Mouse (Mus musculus) neutrophil, adult 5-6 weeks (primary cell): ENCODE data around the gene Oit1. TPM values are rescaled to one million over a fixed set of nuclear protein-coding genes. Genes with fewer than 3 reads are reported as not detected.

Experiments used
- ATAC-seq: fragments of 151-379, 151-347 bp; 2 replicates; pipeline ENCODE4 v1.8.0; 2017; ENCODE audit warnings: mild to moderate bottlenecking, moderate TSS enrichment; ENCODE audit not compliant: insufficient number of reproducible peaks, poor library complexity, low FRiP score, severe bottlenecking; ENCODE audit errors: extremely low read depth
- total RNA-seq: library from RNA; stranded (forward); fragments of 200-1000 nt; gene quantifications from 2 replicates; pipeline ENCODE4 v1.2.3, GENCODE M21; 2017

Oit1 gene
- total RNA-seq, 1 experiment from 2014 or later, result not detected

- no peak for ATAC-seq
These were observed 35.9 kb downstream of the Oit1 start for GRCm38 (mm10) chr14:8342509-8343106.

GRCm38 (mm10) chr14:8340226-8340625, 38.3 kb downstream of the Oit1 start:
- no peak for ATAC-seq

GRCm38 (mm10) chr14:8335947-8336346, 42.6 kb downstream of the Oit1 start:
- no peak for ATAC-seq

GRCm38 (mm10) chr14:8334511-8334910, 44.0 kb downstream of the Oit1 start:
- ATAC-seq, result no peak

GRCm38 (mm10) chr14:8332314-8333252, 46.0 kb downstream of the Oit1 start:
- no peak for ATAC-seq

GRCm38 (mm10) chr14:8331307-8331905, 47.1 kb downstream of the Oit1 start:
- no peak for ATAC-seq

GRCm38 (mm10) chr14:8330390-8330789, 48.2 kb downstream of the Oit1 start:
- no peak for ATAC-seq

GRCm38 (mm10) chr14:8329552-8329951, 49.0 kb downstream of the Oit1 start:
- no peak for ATAC-seq

- no peak for ATAC-seq
These were observed 51.2 kb downstream of the Oit1 start for GRCm38 (mm10) chr14:8327371-8327770.

GRCm38 (mm10) chr14:8326961-8327360, 51.6 kb downstream of the Oit1 start:
- no peak for ATAC-seq

- ATAC-seq, result no peak
These were observed 52.8 kb downstream of the Oit1 start for GRCm38 (mm10) chr14:8325746-8326145.

- no peak for ATAC-seq
These were observed 58.0 kb downstream of the Oit1 start for GRCm38 (mm10) chr14:8320528-8320927.

GRCm38 (mm10) chr14:8317194-8318097, 61.1 kb downstream of the Oit1 start, which contains the start of gene Fam107a:
Gene Fam107a (minus strand): TSS chr14:8318023.
- no peak for ATAC-seq

- no peak for ATAC-seq
These were observed 62.0 kb downstream of the Oit1 start for GRCm38 (mm10) chr14:8316366-8317193.

GRCm38 (mm10) chr14:8315169-8315568, 63.4 kb downstream of the Oit1 start:
- ATAC-seq, result no peak

GRCm38 (mm10) chr14:8314536-8314935, 64.0 kb downstream of the Oit1 start:
- ATAC-seq, result no peak

GRCm38 (mm10) chr14:8313877-8314276, 64.7 kb downstream of the Oit1 start:
- no peak for ATAC-seq

- ATAC-seq, result no peak
These were observed 68.9 kb downstream of the Oit1 start for GRCm38 (mm10) chr14:8309621-8310141.
